Mouse (Mus musculus) midbrain, embryonic 16.5 days (tissue): Measurements from ENCODE around the gene Glt8d2. TPM values are rescaled to one million over a fixed set of nuclear protein-coding genes. Genes with fewer than 3 reads are reported as not detected.
"Not testable (repeated sequence)": the region's sequence is repeated elsewhere in the genome, so short reads cannot be mapped to it uniquely, and the experiment has no call there.

Source experiments
- ATAC-seq: fragments of 200-750 bp; cut with Nextera tagmentation; 2 replicates; pipeline ENCODE4 v1.8.0; 2017; ENCODE audit warnings: moderate TSS enrichment
- H3K27ac ChIP-seq: fragments of 300-500 bp; sonication (generic); 2 replicates; pipeline ENCODE4 v1.5.1; 2014; ENCODE audit warnings: mild to moderate bottlenecking, low read length, mixed read lengths
- H3K27me3 ChIP-seq: fragments of 300-500 bp; sonication (generic); 2 replicates; pipeline ENCODE4 v1.6.1; 2014; ENCODE audit warnings: low read depth, low read length, mixed read lengths; ENCODE audit not compliant: control insufficient read depth, insufficient read depth
- H3K36me3 ChIP-seq: fragments of 300-500 bp; sonication (generic); 2 replicates; pipeline ENCODE4 v1.6.1; 2014; ENCODE audit warnings: mild to moderate bottlenecking, low read length, moderate library complexity, mixed read lengths; ENCODE audit not compliant: control insufficient read depth, insufficient read depth
- H3K4me1 ChIP-seq: fragments of 300-500 bp; sonication (generic); 2 replicates; pipeline ENCODE4 v1.6.1; 2014; ENCODE audit warnings: mild to moderate bottlenecking, low read length, mixed read lengths; ENCODE audit not compliant: control insufficient read depth, insufficient read depth
- H3K4me2 ChIP-seq: fragments of 300-500 bp; sonication (generic); 2 replicates; pipeline ENCODE4 v1.6.1; 2014; ENCODE audit warnings: mild to moderate bottlenecking, low read length, mixed read lengths
- H3K4me3 ChIP-seq: fragments of 300-500 bp; sonication (generic); 2 replicates; pipeline ENCODE4 v1.5.1; 2014; ENCODE audit warnings: low read depth, mild to moderate bottlenecking, low read length, moderate library complexity, mixed read lengths
- H3K9ac ChIP-seq: fragments of 300-500 bp; sonication (generic); 2 replicates; pipeline ENCODE4 v1.6.1; 2014; ENCODE audit warnings: low read depth, low read length, mixed read lengths
- H3K9me3 ChIP-seq: fragments of 300-500 bp; sonication (generic); replicated peaks from 2 replicates; pipeline ENCODE4 v1.6.1; 2014; ENCODE audit warnings: mild to moderate bottlenecking, low read length, mixed read lengths; ENCODE audit not compliant: control insufficient read depth, poor library complexity, severe bottlenecking
- WGBS: fragments of 180-500 bp; shearing (Covaris S2); extraction: QIAGEN DNeasy Blood & Tissue Kit; methylation state at CpG from one replicate; pipeline ENCODE4 v1.1.7; 2014; 5-methylcytosine and 5-hydroxymethylcytosine counted together
- polyA plus RNA-seq: library from polyadenylated mRNA; unstranded; fragments of >200 nt; fragmentation: Nextera tagmentation; extraction: Ambion mirVana; gene quantifications from 2 replicates; pipeline ENCODE4 v1.2.1, GENCODE M21; 2015

The Glt8d2 gene
- polyA plus RNA-seq, 1 experiment from 2014 or later, result 0.63 TPM

- Histone ChIP-seq H3K9me3 (no peaks in the 10 kb centered on the region), H3K36me3 (peaks cover 11% of the 10 kb centered on the region; the same call in 1 of the 2 replicates), H3K9ac (no peak overlapping the region), H3K4me2 (no peak overlapping the region), H3K4me3 (no peak overlapping the region), H3K4me1 (peaks cover 22% of the 10 kb centered on the region), H3K27me3 (no peaks in the 10 kb centered on the region), H3K27ac (no peak overlapping the region)
- 97% methylated on average over 12 of the region's 12 CpGs for WGBS
- ATAC-seq, result no peak
These were observed 57.8 kb downstream of the Glt8d2 start for GRCm38 (mm10) chr10:82632496-82633280.

DNA sequence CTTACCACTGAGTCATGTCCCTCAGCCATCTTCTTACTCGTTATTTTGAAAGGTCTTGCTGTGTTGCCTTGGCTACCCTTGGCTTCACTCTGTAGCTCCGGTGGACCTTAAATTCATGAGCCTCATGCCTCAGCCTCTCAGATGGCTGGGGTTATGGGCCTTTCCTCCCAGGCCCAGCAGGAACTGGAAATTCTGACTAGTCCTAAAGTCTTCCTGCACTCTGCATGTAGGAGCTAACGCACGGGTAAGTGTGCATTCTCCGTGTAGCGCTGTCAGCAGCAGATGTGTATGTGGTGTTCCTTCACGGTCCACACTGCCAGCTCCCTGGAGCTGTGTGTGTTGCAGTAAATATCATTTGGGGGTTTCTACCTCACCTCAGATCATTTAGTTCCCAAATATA is 59.3 kb downstream of the Glt8d2 start:
- H3K27ac ChIP-seq, result no peak overlapping the region
- peaks cover 6% of the 10 kb centered on the region; the same call in 1 of the 2 replicates for H3K36me3 ChIP-seq
- peak overlapping the region; percentile 87 for H3K4me2 ChIP-seq
- no peaks in the 10 kb centered on the region for H3K9me3 ChIP-seq
- no peaks in the 10 kb centered on the region for H3K27me3 ChIP-seq
- no peak for ATAC-seq
- peaks cover 22% of the 10 kb centered on the region for H3K4me1 ChIP-seq
- WGBS, result 83% methylated on average over 7 of the region's 7 CpGs
- H3K9ac ChIP-seq, result no peak overlapping the region; the same call in 1 of the 2 replicates
- H3K4me3 ChIP-seq, result peak overlapping the region; percentile 50

DNA sequence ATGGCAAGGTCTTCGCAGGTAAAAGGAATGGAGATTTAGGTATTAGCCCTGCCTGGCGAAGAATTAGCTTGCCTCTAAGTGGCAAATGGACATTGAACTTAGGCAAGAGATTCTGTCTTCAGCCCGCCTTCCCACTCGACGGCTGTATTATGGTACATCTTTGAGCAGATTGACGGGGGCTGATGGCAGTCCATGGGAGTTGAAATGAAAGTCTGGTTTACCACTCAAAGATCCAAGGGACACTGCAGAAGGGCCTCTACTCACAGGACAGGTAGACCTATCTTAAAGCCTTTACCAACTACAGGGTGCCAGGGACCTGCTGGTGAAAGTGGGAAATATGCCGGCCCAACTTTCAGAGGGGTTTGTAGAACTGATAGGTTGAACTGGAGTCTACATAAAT is 60.0 kb downstream of the Glt8d2 start:
- Histone ChIP-seq H3K27me3 (no peaks in the 10 kb centered on the region), H3K4me2 (peak overlapping the region; percentile 87), H3K27ac (no peak overlapping the region; the same call in 1 of the 2 replicates), H3K4me3 (peak overlapping the region; percentile 50), H3K4me1 (peaks cover 22% of the 10 kb centered on the region), H3K9ac (peak overlapping the region; percentile 70), H3K9me3 (no peaks in the 10 kb centered on the region), H3K36me3 (peaks cover 6% of the 10 kb centered on the region; the same call in 1 of the 2 replicates)
- 19% methylated on average over 7 of the region's 7 CpGs for WGBS
- ATAC-seq, result no peak

- not testable (repeated sequence) for H3K27me3 ChIP-seq, H3K36me3 ChIP-seq, H3K9me3 ChIP-seq
- Histone ChIP-seq H3K9ac (peak within 1 kb of the TSS; percentile 70), H3K27ac (peak within 1 kb of the TSS; percentile 93), H3K4me3 (peak within 1 kb of the TSS; percentile 50), H3K4me2 (peak within 1 kb of the TSS; percentile 95), H3K4me1 (peaks cover 22% of the 10 kb centered on the region)
- ATAC-seq, result peak; percentile 96
- under 1% methylated on average over 54 of the region's 78 CpGs for WGBS
These were observed 60.7 kb downstream of the Glt8d2 start, which contains the start of gene Tdg for GRCm38 (mm10) chr10:82629586-82630255. Tdg (plus strand) TSS chr10:82629828.

GRCm38 (mm10) chr10:82629111-82629585 is 61.3 kb downstream of the Glt8d2 start:
- Histone ChIP-seq H3K27me3 (no peaks in the 10 kb centered on the region), H3K9me3 (no peaks in the 10 kb centered on the region), H3K36me3 (peaks cover 6% of the 10 kb centered on the region; the same call in 1 of the 2 replicates), H3K4me1 (peaks cover 22% of the 10 kb centered on the region), H3K9ac (peak overlapping the region; percentile 70), H3K4me2 (peak overlapping the region; percentile 95), H3K4me3 (peak overlapping the region; percentile 50), H3K27ac (peak overlapping the region; percentile 93)
- peak; percentile 74 for ATAC-seq
- WGBS, result 4% methylated on average over 11 of the region's 11 CpGs

DNA sequence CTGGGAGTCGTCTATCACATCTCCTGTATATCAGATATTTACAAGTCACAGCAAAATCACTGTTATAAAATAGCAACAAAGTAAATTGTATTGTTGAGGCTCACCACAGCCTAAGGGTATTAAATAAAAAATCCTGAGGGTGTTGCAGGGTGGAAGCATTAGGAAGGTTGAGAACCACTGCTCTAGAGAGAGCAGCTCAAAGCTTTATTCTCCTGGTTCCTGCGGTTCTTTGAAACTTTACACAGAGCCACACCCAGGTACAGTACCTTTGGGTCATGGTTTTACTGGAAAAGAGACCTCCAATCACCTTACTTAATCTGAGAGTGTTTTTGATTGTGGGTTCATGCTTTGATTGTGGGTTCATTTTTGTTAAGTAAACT is 66.9 kb downstream of the Glt8d2 start:
- 5% methylated on average over 2 of the region's 2 CpGs for WGBS

DNA sequence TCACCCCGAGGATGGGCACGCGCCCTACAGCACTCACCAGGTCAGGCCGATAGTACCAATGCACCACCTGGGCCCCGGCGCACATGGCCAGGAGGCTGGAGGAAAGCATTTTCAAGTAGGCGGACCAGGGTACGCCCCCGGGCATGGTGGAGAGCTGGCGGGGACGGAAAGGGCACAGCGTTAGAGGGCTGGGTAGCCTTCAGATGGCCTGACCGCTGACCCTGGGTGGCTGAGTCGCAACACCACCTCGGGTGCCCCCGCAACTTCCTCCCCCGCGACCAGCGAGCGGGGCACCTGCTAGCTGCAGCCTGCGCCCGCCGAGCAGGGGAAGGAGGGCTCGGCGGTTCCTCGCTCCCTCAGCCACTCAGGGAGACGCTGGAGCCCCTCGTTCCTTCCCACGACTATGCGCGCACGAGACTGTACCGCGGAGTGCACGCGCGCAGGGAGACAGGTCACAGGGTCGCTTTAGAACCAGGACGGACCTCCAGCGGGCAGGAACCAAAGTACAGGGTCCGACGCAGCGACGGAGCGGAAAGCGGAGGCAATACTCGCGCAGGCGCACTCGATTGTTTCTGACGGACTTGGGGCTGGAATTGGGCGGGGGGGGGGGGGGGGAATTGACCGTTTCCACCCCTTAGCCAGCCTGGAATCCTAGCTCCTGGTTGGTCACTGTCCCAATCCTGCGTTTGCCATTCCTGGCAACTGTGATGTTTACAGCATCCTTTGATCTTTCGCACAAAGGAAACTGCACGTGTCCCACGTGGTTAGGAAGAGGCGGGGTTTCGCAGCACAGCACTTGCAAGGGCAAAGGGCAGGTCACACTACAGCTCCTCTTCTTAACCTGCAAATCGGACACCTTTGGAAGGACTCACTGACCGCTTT is 67.5 kb downstream of the Glt8d2 start, which contains the start of gene 1190007I07Rik:
Gene 1190007I07Rik (minus strand): TSS at position 558 of the 882 bp plus-strand sequence.
- WGBS, result under 1% methylated on average over 55 of the region's 61 CpGs

More for the DNA sequence above, 66.9 kb downstream of the Glt8d2 start:
- peak overlapping the region; percentile 90 for H3K27ac ChIP-seq
- not testable (repeated sequence) for H3K36me3 ChIP-seq, H3K9me3 ChIP-seq, H3K4me1 ChIP-seq, H3K27me3 ChIP-seq
- ATAC-seq, result peak; percentile 36
- H3K4me2 ChIP-seq, result peak overlapping the region; percentile 72
- peak overlapping the region; percentile 68 for H3K4me3 ChIP-seq
- H3K9ac ChIP-seq, result peak overlapping the region; percentile 84

DNA sequence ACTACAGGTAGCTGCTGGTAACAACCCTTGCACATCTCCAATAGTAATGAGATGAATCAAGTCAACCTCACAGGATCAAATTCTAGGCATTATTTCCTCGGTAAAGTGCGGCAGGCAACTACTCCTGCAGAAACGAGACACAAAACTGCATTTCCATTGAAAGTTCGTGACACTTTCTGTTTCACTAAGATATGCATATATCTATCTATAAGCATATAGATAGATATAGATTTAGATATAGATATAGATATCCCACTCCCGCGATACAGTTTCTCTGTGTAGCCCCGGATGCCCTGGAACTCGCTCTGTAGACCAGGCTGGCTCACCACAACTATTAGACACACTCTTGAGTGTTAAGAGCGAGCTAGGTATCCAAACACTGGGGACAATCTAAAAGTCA is 68.2 kb downstream of the Glt8d2 start:
- peak overlapping the region; percentile 68 for H3K4me3 ChIP-seq
- H3K9me3 ChIP-seq, result no peaks in the 10 kb centered on the region
- peak overlapping the region; percentile 72 for H3K4me2 ChIP-seq
- ATAC-seq, result no peak; the same call in 1 of the 2 replicates
- no peaks in the 10 kb centered on the region for H3K27me3 ChIP-seq
- H3K36me3 ChIP-seq, result no peaks in the 10 kb centered on the region
- H3K9ac ChIP-seq, result peak overlapping the region; percentile 84
- 36% methylated on average over 9 of the region's 9 CpGs for WGBS
- no peak overlapping the region for H3K27ac ChIP-seq
- H3K4me1 ChIP-seq, result peaks cover 9% of the 10 kb centered on the region; the same call in 1 of the 2 replicates

More for the DNA sequence above, 67.5 kb downstream of the Glt8d2 start, which contains the start of gene 1190007I07Rik:
- peak within 1 kb of the TSS; percentile 68 for H3K4me3 ChIP-seq
- peak within 1 kb of the TSS; percentile 84 for H3K9ac ChIP-seq
- peaks cover 9% of the 10 kb centered on the region; the same call in 1 of the 2 replicates for H3K4me1 ChIP-seq
- no peaks in the 10 kb centered on the region for H3K9me3 ChIP-seq
- H3K27me3 ChIP-seq, result no peaks in the 10 kb centered on the region
- H3K27ac ChIP-seq, result peak within 1 kb of the TSS; percentile 90
- peak within 1 kb of the TSS; percentile 72 for H3K4me2 ChIP-seq
- no peaks in the 10 kb centered on the region for H3K36me3 ChIP-seq
- ATAC-seq, result peak; percentile 92
